Mouse (Mus musculus): ENCODE measurements around the gene Aqr. TPM values are rescaled to one million over a fixed set of nuclear protein-coding genes. Genes with fewer than 3 reads are reported as not detected.

The Aqr gene
- polyA plus RNA-seq, 1 experiment = 10.2 TPM

- H3K4me3 ChIP-seq (ENCODE audit: low read depth, low read length) = no peak overlapping the region
- TF ChIP-seq CTCF (IDR thresholded peaks at IDR 0.05; ENCODE audit: extremely low read depth, insufficient read length, insufficient replicate concordance, low read depth, low read length) = no peak
- no peak for TF ChIP-seq POLR2A (IDR thresholded peaks at IDR 0.05; ENCODE audit: low read depth, low read length)
- WGBS = 67% methylated on average over 2 of the region's 2 CpGs
- H3K36me3 ChIP-seq (ENCODE audit: control insufficient read depth, insufficient read depth, low read length) = no peaks in the 10 kb centered on the region
- no peak overlapping the region for H3K27ac ChIP-seq (ENCODE audit: insufficient read depth, low read depth, low read length)
- H3K27me3 ChIP-seq (ENCODE audit: control insufficient read depth, insufficient read depth, low read length) = no peaks in the 10 kb centered on the region
- H3K4me1 ChIP-seq (ENCODE audit: control insufficient read depth, insufficient read depth, insufficient read length, low read length) = no peaks in the 10 kb centered on the region
These were observed 114.9 kb downstream of the Aqr start for GRCm38 (mm10) chr2:114071876-114072275.

- Histone ChIP-seq H3K27ac (ENCODE audit: insufficient read depth, low read depth, low read length) (no peak overlapping the region), H3K4me3 (ENCODE audit: low read depth, low read length) (no peak overlapping the region), H3K4me1 (ENCODE audit: control insufficient read depth, insufficient read depth, insufficient read length, low read length) (no peaks in the 10 kb centered on the region), H3K36me3 (ENCODE audit: control insufficient read depth, insufficient read depth, low read length) (no peaks in the 10 kb centered on the region), H3K27me3 (ENCODE audit: control insufficient read depth, insufficient read depth, low read length) (no peaks in the 10 kb centered on the region)
- WGBS = 70% methylated on average over 3 of the region's 3 CpGs
- TF ChIP-seq CTCF (IDR thresholded peaks at IDR 0.05; ENCODE audit: extremely low read depth, insufficient read length, insufficient replicate concordance, low read depth, low read length) = no peak
- TF ChIP-seq POLR2A (IDR thresholded peaks at IDR 0.05; ENCODE audit: low read depth, low read length) = no peak
These were observed 120.6 kb downstream of the Aqr start for GRCm38 (mm10) chr2:114066226-114066625.

GRCm38 (mm10) chr2:114064004-114064403, 122.8 kb downstream of the Aqr start:
- WGBS = 62% methylated on average over 2 of the region's 2 CpGs
- TF ChIP-seq POLR2A (IDR thresholded peaks at IDR 0.05; ENCODE audit: low read depth, low read length) = no peak
- no peak for TF ChIP-seq CTCF (IDR thresholded peaks at IDR 0.05; ENCODE audit: extremely low read depth, insufficient read length, insufficient replicate concordance, low read depth, low read length)
- Histone ChIP-seq H3K27ac (ENCODE audit: insufficient read depth, low read depth, low read length) (no peak overlapping the region), H3K4me3 (ENCODE audit: low read depth, low read length) (no peak overlapping the region), H3K36me3 (ENCODE audit: control insufficient read depth, insufficient read depth, low read length) (no peaks in the 10 kb centered on the region), H3K27me3 (ENCODE audit: control insufficient read depth, insufficient read depth, low read length) (no peaks in the 10 kb centered on the region), H3K4me1 (ENCODE audit: control insufficient read depth, insufficient read depth, insufficient read length, low read length) (no peaks in the 10 kb centered on the region)

GRCm38 (mm10) chr2:114060071-114060591, 126.7 kb downstream of the Aqr start:
- WGBS = 62% methylated on average over 6 of the region's 6 CpGs
- TF ChIP-seq POLR2A (IDR thresholded peaks at IDR 0.05; ENCODE audit: low read depth, low read length) = no peak
- no peak for TF ChIP-seq CTCF (IDR thresholded peaks at IDR 0.05; ENCODE audit: extremely low read depth, insufficient read length, insufficient replicate concordance, low read depth, low read length)

GRCm38 (mm10) chr2:114059608-114060007, 127.2 kb downstream of the Aqr start:
- Histone ChIP-seq H3K4me3 (ENCODE audit: low read depth, low read length) (no peak overlapping the region), H3K27me3 (ENCODE audit: control insufficient read depth, insufficient read depth, low read length) (no peaks in the 10 kb centered on the region), H3K27ac (ENCODE audit: insufficient read depth, low read depth, low read length) (no peak overlapping the region), H3K36me3 (ENCODE audit: control insufficient read depth, insufficient read depth, low read length) (no peaks in the 10 kb centered on the region), H3K4me1 (ENCODE audit: control insufficient read depth, insufficient read depth, insufficient read length, low read length) (no peaks in the 10 kb centered on the region)
- TF ChIP-seq POLR2A (IDR thresholded peaks at IDR 0.05; ENCODE audit: low read depth, low read length) (no peak), CTCF (IDR thresholded peaks at IDR 0.05; ENCODE audit: extremely low read depth, insufficient read length, insufficient replicate concordance, low read depth, low read length) (no peak)
- 39% methylated on average over 1 of the region's 1 CpGs for WGBS

More at GRCm38 (mm10) chr2:114060071-114060591, 126.7 kb downstream of the Aqr start:
- Histone ChIP-seq H3K4me1 (ENCODE audit: control insufficient read depth, insufficient read depth, insufficient read length, low read length) (no peaks in the 10 kb centered on the region), H3K4me3 (ENCODE audit: low read depth, low read length) (no peak overlapping the region), H3K36me3 (ENCODE audit: control insufficient read depth, insufficient read depth, low read length) (no peaks in the 10 kb centered on the region), H3K27me3 (ENCODE audit: control insufficient read depth, insufficient read depth, low read length) (no peaks in the 10 kb centered on the region), H3K27ac (ENCODE audit: insufficient read depth, low read depth, low read length) (no peak overlapping the region)

- Histone ChIP-seq H3K36me3 (ENCODE audit: control insufficient read depth, insufficient read depth, low read length) (no peaks in the 10 kb centered on the region), H3K4me1 (ENCODE audit: control insufficient read depth, insufficient read depth, insufficient read length, low read length) (no peaks in the 10 kb centered on the region), H3K27me3 (ENCODE audit: control insufficient read depth, insufficient read depth, low read length) (no peaks in the 10 kb centered on the region), H3K27ac (ENCODE audit: insufficient read depth, low read depth, low read length) (no peak overlapping the region), H3K4me3 (ENCODE audit: low read depth, low read length) (no peak overlapping the region)
- TF ChIP-seq POLR2A (IDR thresholded peaks at IDR 0.05; ENCODE audit: low read depth, low read length) (no peak), CTCF (IDR thresholded peaks at IDR 0.05; ENCODE audit: extremely low read depth, insufficient read length, insufficient replicate concordance, low read depth, low read length) (no peak)
- WGBS = 89% methylated on average over 10 of the region's 10 CpGs
These were observed 128.5 kb downstream of the Aqr start for GRCm38 (mm10) chr2:114058226-114058796.

GRCm38 (mm10) chr2:114057303-114057853, 129.4 kb downstream of the Aqr start:
- TF ChIP-seq POLR2A (IDR thresholded peaks at IDR 0.05; ENCODE audit: low read depth, low read length) = no peak
- TF ChIP-seq CTCF (IDR thresholded peaks at IDR 0.05; ENCODE audit: extremely low read depth, insufficient read length, insufficient replicate concordance, low read depth, low read length) = no peak
- no peaks in the 10 kb centered on the region for H3K27me3 ChIP-seq (ENCODE audit: control insufficient read depth, insufficient read depth, low read length)
- H3K27ac ChIP-seq (ENCODE audit: insufficient read depth, low read depth, low read length) = no peak overlapping the region
- WGBS = 13% methylated on average over 10 of the region's 10 CpGs
- no peaks in the 10 kb centered on the region for H3K4me1 ChIP-seq (ENCODE audit: control insufficient read depth, insufficient read depth, insufficient read length, low read length)
- no peaks in the 10 kb centered on the region for H3K36me3 ChIP-seq (ENCODE audit: control insufficient read depth, insufficient read depth, low read length)
- H3K4me3 ChIP-seq (ENCODE audit: low read depth, low read length) = no peak overlapping the region

Data from small intestine, adult 2 months (tissue).